Mouse (Mus musculus): ENCODE measurements around the gene 1700007K13Rik. TPM values are rescaled to one million over a fixed set of nuclear protein-coding genes. Genes with fewer than 3 reads are reported as not detected.
A peak's percentile ranks its signal among the peaks of the same experiment; 100 is the strongest.
"Not testable (repeated sequence)": the region's sequence is repeated elsewhere in the genome, so short reads cannot be mapped to it uniquely, and the experiment has no call there.

The 1700007K13Rik gene
- polyA plus RNA-seq, 1 experiment from 2014 or later = 3.2 TPM

DNA sequence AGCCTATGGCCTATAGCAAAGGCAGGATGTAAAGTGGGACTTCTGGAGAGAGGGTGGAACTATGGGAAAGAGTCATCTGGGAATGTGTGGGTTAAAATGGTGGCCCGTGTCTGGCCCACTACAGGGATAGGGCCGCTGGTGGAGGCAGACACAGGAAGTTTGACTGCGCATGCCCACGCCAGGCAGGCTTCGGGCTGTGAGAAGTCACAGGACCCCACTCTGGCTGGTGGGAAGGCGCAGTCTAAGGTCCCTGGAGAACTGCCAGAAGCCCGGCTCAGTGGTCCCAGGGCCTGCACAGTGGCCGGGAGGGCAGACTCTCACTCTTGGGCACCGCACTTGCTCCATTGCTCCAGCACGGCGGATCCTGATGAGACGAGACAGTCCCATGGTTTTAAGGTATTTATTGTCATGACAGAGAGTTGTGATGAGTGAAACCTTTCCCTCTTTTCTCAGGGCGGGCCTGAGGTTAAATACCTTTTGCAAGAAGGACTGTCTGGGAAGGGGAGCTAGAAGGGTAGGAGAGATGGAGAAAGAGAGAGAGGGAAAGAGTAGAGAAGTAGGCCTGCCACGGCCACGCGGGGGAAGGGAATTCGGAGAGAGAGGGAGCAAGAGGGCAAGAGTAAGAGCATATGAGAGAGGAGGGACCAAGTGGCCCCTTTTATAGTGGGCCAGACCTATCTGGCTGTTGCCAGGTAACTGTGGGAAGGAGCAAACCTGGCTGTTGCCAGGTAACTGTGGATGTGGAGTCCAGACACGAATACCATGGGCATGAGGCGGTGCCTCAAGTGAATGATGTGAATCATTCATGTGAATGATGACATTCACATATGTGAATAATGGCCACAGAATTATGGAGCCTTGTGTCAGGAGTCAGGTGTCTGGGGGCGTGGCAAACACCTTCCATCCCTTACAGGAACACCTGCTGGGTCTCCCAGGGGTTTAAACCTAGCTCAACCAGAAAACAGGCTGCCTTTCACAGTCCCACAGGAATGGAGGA is 13.4 kb upstream of the 1700007K13Rik start:
- H3K9me3 ChIP-seq (ENCODE audit: control insufficient read depth, low read length) = no peaks in the 10 kb centered on the region
- WGBS = 81% methylated on average over 20 of the region's 20 CpGs
- no peak overlapping the region for H3K9ac ChIP-seq (ENCODE audit: low read depth, low read length)
- no peaks in the 10 kb centered on the region for H3K36me3 ChIP-seq (ENCODE audit: control insufficient read depth, insufficient read depth, low read length)
- no peak overlapping the region for H3K27ac ChIP-seq (ENCODE audit: low read depth, low read length)
- ATAC-seq (ENCODE audit: low FRiP score) (no peak), DNase-seq (ENCODE audit: low spot score) (no peak)
- no peaks in the 10 kb centered on the region for H3K4me1 ChIP-seq (replicated peaks; ENCODE audit: control insufficient read depth, insufficient read depth, low read length)
- H3K27me3 ChIP-seq (ENCODE audit: control insufficient read depth, insufficient read depth, low read length) = no peaks in the 10 kb centered on the region
- H3K4me3 ChIP-seq (ENCODE audit: low read depth, low read length) = no peak overlapping the region
- no peak overlapping the region for H3K4me2 ChIP-seq (replicated peaks; ENCODE audit: low read depth, low read length)

DNA sequence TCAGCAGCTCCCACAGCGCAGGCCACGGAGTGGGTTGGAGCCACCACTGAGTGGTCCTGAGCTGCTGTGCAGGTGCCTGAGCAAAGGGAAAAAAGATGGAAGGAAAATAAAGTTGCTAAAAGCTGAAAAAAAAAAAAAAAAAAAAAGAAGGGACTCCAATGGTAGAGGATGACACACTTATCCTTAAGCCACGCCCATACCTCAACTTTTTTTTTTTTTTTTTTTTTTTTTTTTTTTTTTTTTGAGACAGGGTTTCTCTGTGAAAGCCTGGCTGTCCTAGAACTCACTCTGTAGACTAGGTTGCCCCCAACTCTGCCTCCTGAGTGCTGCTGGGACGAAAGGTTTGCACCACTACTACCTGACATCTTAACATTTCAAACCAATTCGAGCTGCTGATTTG is 11.9 kb upstream of the 1700007K13Rik start:
- not testable (repeated sequence) for H3K9ac ChIP-seq (ENCODE audit: low read depth, low read length); H3K4me2 ChIP-seq (replicated peaks; ENCODE audit: low read depth, low read length); ATAC-seq (ENCODE audit: low FRiP score); H3K4me1 ChIP-seq (replicated peaks; ENCODE audit: control insufficient read depth, insufficient read depth, low read length); H3K27me3 ChIP-seq (ENCODE audit: control insufficient read depth, insufficient read depth, low read length); DNase-seq (ENCODE audit: low spot score); H3K9me3 ChIP-seq (ENCODE audit: control insufficient read depth, low read length); H3K36me3 ChIP-seq (ENCODE audit: control insufficient read depth, insufficient read depth, low read length); H3K27ac ChIP-seq (ENCODE audit: low read depth, low read length); H3K4me3 ChIP-seq (ENCODE audit: low read depth, low read length)
- 90% methylated on average over 5 of the region's 5 CpGs for WGBS

DNA sequence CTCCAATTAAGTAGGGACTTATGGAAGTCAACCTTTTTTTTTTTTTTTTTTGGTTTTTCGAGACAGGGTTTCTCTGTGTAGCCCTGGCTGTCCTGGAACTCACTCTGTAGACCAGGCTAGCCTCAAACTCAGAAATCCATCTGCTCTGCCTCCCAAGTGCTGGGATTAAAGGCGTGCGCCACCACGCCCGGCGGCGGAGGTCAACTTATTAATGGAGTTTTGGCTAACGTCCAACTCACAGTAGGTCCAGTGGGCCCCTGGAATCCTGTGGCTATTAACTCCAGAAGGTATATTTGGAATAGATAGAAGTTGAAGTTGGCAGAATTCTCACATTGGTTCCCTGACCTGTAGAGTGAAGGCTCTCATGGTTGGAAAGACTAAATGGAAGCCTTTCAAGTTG is 5.9 kb upstream of the 1700007K13Rik start:
- H3K4me1 ChIP-seq (replicated peaks; ENCODE audit: control insufficient read depth, insufficient read depth, low read length); DNase-seq (ENCODE audit: low spot score): not testable (repeated sequence)

DNA sequence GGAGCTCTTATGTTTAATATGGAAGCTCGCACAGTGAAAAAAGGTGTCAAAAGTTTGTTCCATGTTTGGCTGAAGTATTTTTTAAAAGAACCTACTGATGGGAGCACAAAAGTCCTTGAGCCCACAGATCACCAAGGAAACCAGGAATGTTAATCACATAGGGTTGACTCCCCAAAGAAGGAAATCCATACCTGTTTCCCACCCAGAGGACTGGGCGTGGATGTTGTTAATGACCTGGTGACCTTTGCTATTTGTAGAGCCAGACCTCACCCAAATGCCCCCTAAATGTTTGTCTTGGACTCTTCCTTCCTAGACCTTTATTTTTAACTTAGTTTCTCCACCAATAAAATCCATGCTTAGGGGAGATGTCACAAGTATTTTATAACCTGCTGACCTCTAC is 4.5 kb upstream of the 1700007K13Rik start:
- ATAC-seq (ENCODE audit: low FRiP score) (no peak), DNase-seq (ENCODE audit: low spot score) (no peak)
- Histone ChIP-seq H3K9me3 (ENCODE audit: control insufficient read depth, low read length) (no peaks in the 10 kb centered on the region), H3K4me1 (replicated peaks; ENCODE audit: control insufficient read depth, insufficient read depth, low read length) (peaks cover 10% of the 10 kb centered on the region; the same call in 1 of the 2 replicates), H3K4me3 (ENCODE audit: low read depth, low read length) (no peak overlapping the region), H3K27ac (ENCODE audit: low read depth, low read length) (no peak overlapping the region), H3K4me2 (replicated peaks; ENCODE audit: low read depth, low read length) (no peak overlapping the region), H3K27me3 (ENCODE audit: control insufficient read depth, insufficient read depth, low read length) (no peaks in the 10 kb centered on the region), H3K36me3 (ENCODE audit: control insufficient read depth, insufficient read depth, low read length) (peaks cover 8% of the 10 kb centered on the region), H3K9ac (ENCODE audit: low read depth, low read length) (no peak overlapping the region)
- WGBS = 92% methylated on average over 2 of the region's 2 CpGs

More for the DNA sequence above, 5.9 kb upstream of the 1700007K13Rik start:
- H3K4me2 ChIP-seq (replicated peaks; ENCODE audit: low read depth, low read length); H3K9me3 ChIP-seq (ENCODE audit: control insufficient read depth, low read length); ATAC-seq (ENCODE audit: low FRiP score); H3K4me3 ChIP-seq (ENCODE audit: low read depth, low read length); H3K9ac ChIP-seq (ENCODE audit: low read depth, low read length); H3K27ac ChIP-seq (ENCODE audit: low read depth, low read length); H3K27me3 ChIP-seq (ENCODE audit: control insufficient read depth, insufficient read depth, low read length); H3K36me3 ChIP-seq (ENCODE audit: control insufficient read depth, insufficient read depth, low read length): not testable (repeated sequence)
- 94% methylated on average over 8 of the region's 8 CpGs for WGBS

DNA sequence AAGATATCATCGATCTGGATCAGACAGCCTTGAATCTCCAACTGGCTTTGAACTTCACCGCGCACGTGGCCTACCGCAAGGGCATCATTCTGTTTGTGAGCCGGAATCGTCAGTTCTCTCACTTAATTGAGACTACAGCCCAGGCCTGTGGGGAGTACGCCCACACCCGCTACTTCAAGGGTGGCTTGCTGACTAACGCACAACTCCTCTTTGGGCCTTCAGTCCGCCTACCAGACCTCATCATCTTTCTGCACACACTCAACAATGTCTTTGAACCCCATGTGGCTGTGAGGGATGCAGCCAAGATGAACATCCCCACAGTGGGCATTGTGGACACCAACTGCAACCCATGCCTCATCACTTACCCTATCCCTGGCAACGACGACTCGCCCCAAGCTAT is 3.3 kb upstream of the 1700007K13Rik start:
- no peaks in the 10 kb centered on the region for H3K9me3 ChIP-seq (ENCODE audit: control insufficient read depth, low read length)
- ATAC-seq (ENCODE audit: low FRiP score) = no peak
- no peaks in the 10 kb centered on the region for H3K27me3 ChIP-seq (ENCODE audit: control insufficient read depth, insufficient read depth, low read length)
- over 99% methylated on average over 14 of the region's 14 CpGs for WGBS
- no peak for DNase-seq (ENCODE audit: low spot score)
- no peak overlapping the region for H3K27ac ChIP-seq (ENCODE audit: low read depth, low read length)
- H3K4me3 ChIP-seq (ENCODE audit: low read depth, low read length) = no peak overlapping the region
- peaks cover 8% of the 10 kb centered on the region for H3K36me3 ChIP-seq (ENCODE audit: control insufficient read depth, insufficient read depth, low read length)
- H3K4me1 ChIP-seq (replicated peaks; ENCODE audit: control insufficient read depth, insufficient read depth, low read length) = peaks cover 10% of the 10 kb centered on the region; the same call in 1 of the 2 replicates
- no peak overlapping the region for H3K9ac ChIP-seq (ENCODE audit: low read depth, low read length)
- no peak overlapping the region for H3K4me2 ChIP-seq (replicated peaks; ENCODE audit: low read depth, low read length)

DNA sequence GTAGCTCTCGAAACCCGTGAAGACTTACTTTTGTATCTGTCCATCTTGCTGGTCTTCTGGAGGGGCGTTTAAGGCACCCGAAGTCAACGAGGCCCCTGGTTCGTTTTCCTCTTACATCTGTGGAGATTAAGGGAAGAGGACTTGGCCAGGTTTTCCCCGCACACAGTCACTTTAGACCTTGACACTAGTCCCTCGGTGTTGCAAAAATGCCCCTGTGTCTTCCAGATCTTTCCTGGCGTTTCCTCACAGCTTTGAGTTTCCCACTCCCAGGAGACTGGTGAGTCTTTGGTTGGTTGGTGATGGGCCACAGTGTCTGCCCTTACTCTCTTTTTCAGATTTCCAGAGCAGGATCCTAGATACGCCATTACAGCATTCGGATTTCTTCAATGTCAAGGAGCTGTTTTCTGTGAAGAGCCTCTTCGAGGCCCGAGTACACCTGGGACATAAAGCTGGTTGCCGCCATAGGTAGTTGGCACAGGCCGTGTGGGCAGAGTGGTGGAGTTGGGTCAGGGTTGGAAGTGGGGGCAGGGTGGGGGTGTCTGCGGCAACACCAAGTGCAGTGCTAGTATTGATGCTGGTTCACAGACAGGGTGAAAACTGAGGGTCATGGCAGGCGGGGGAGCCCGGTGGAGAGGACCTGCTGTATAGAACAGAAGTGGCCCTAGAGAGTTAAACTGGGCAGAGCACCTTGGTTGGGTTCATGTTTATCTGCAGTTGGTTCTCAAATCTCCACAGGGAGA is 2.5 kb upstream of the 1700007K13Rik start:
- H3K27me3 ChIP-seq (ENCODE audit: control insufficient read depth, insufficient read depth, low read length) = no peaks in the 10 kb centered on the region
- peak overlapping the region; percentile 97 for H3K4me3 ChIP-seq (ENCODE audit: low read depth, low read length)
- H3K36me3 ChIP-seq (ENCODE audit: control insufficient read depth, insufficient read depth, low read length) = peaks cover 8% of the 10 kb centered on the region
- no peaks in the 10 kb centered on the region for H3K9me3 ChIP-seq (ENCODE audit: control insufficient read depth, low read length)
- peak overlapping the region; percentile 98 for H3K9ac ChIP-seq (ENCODE audit: low read depth, low read length)
- DNase-seq (ENCODE audit: low spot score) (peak; percentile 41), ATAC-seq (ENCODE audit: low FRiP score) (no peak)
- peak overlapping the region; percentile 72 for H3K4me2 ChIP-seq (replicated peaks; ENCODE audit: low read depth, low read length)
- peaks cover 10% of the 10 kb centered on the region; the same call in 1 of the 2 replicates for H3K4me1 ChIP-seq (replicated peaks; ENCODE audit: control insufficient read depth, insufficient read depth, low read length)
- no peak overlapping the region for H3K27ac ChIP-seq (ENCODE audit: low read depth, low read length)
- 58% methylated on average over 18 of the region's 18 CpGs for WGBS

DNA sequence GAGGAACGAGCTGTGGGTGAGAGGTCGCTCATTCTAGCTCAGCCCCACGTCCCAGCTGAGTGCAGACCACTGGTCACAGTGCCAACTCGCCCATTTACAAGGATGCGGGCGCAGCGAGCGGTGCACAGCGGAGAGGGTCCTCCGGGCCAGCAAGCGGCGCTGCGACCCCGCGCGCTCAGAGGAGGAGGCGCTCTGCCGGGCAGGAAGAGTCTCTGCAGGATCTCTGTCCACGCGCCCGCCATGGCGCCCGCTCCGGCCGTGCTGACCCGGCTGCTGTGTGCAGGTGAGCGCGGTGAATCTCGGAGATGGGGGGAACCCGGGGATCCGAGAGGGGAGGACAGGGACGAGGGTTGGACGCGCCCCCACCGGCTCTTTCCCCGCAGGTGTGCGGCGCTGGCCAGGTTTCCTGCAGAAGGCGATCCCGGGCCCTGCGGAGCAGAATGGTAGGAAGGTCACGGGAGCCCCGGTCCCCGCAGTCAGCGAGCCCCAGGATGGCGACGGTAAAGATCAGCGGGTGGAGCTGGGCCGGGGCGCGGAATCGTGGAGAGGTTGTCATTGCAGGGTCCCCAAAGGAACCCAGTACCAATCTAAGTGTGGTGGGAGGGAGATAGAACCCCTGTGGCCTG is 1.8 kb upstream of the 1700007K13Rik start, which contains the start of gene Mrps2:
TSS of gene Mrps2 (plus strand) at position 207 of the 626 bp plus-strand sequence.
- peak within 1 kb of the TSS; percentile 97 for H3K4me3 ChIP-seq (ENCODE audit: low read depth, low read length)
- no peaks in the 10 kb centered on the region for H3K9me3 ChIP-seq (ENCODE audit: control insufficient read depth, low read length)
- peaks cover 7% of the 10 kb centered on the region for H3K36me3 ChIP-seq (ENCODE audit: control insufficient read depth, insufficient read depth, low read length)
- H3K9ac ChIP-seq (ENCODE audit: low read depth, low read length) = peak within 1 kb of the TSS; percentile 98
- no peaks in the 10 kb centered on the region for H3K27me3 ChIP-seq (ENCODE audit: control insufficient read depth, insufficient read depth, low read length)
- peak within 1 kb of the TSS; percentile 72 for H3K4me2 ChIP-seq (replicated peaks; ENCODE audit: low read depth, low read length)
- peak; percentile 93 for DNase-seq (ENCODE audit: low spot score)
- peak; percentile 88 for ATAC-seq (ENCODE audit: low FRiP score)
- peaks cover 10% of the 10 kb centered on the region; the same call in 1 of the 2 replicates for H3K4me1 ChIP-seq (replicated peaks; ENCODE audit: control insufficient read depth, insufficient read depth, low read length)
- under 1% methylated on average over 52 of the region's 52 CpGs for WGBS
- no peak within 1 kb of the TSS for H3K27ac ChIP-seq (ENCODE audit: low read depth, low read length)

DNA sequence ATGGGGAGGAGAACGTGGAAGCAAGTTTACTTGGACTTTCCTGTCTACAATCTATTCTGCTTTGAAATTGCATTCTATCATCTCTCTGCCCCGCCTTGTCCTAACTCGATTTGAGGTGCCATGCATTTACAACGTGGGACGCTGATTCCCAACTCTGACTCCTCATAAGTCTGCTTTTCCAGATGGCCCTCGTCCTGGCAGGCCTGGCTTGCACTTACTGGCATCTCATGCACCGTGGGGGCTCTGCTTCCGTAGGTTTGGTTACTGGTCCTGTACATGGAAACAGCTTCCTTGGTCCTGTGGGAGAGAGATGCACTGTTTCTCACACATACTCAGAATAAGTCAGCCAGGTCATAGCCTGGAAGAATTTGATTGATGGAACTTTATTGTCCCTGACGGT is 1.2 kb downstream of the 1700007K13Rik start:
- Histone ChIP-seq H3K27ac (ENCODE audit: low read depth, low read length) (no peak overlapping the region), H3K36me3 (ENCODE audit: control insufficient read depth, insufficient read depth, low read length) (peaks cover 5% of the 10 kb centered on the region; the same call in 1 of the 2 replicates), H3K4me3 (ENCODE audit: low read depth, low read length) (no peak overlapping the region), H3K9ac (ENCODE audit: low read depth, low read length) (no peak overlapping the region), H3K9me3 (ENCODE audit: control insufficient read depth, low read length) (no peaks in the 10 kb centered on the region), H3K4me2 (replicated peaks; ENCODE audit: low read depth, low read length) (no peak overlapping the region), H3K4me1 (replicated peaks; ENCODE audit: control insufficient read depth, insufficient read depth, low read length) (peaks cover 10% of the 10 kb centered on the region; the same call in 1 of the 2 replicates), H3K27me3 (ENCODE audit: control insufficient read depth, insufficient read depth, low read length) (no peaks in the 10 kb centered on the region)
- WGBS = 81% methylated on average over 9 of the region's 9 CpGs
- DNase-seq (ENCODE audit: low spot score) = no peak
- ATAC-seq (ENCODE audit: low FRiP score) = no peak
